Mouse (Mus musculus): ENCODE measurements around the gene Arfgap2. TPM values are rescaled to one million over a fixed set of nuclear protein-coding genes. Genes with fewer than 3 reads are reported as not detected.
A peak's percentile ranks its signal among the peaks of the same experiment; 100 is the strongest.
"Not testable (repeated sequence)": the region's sequence is repeated elsewhere in the genome, so short reads cannot be mapped to it uniquely, and the experiment has no call there.

Gene Arfgap2
- polyA plus RNA-seq, 1 experiment = 38.4 TPM

- H3K36me3 ChIP-seq (ENCODE audit: control insufficient read depth, insufficient read depth, low read length); H3K27me3 ChIP-seq (replicated peaks; ENCODE audit: control insufficient read depth, insufficient read depth, low read length); DNase-seq; H3K4me1 ChIP-seq (ENCODE audit: control insufficient read depth, insufficient read depth, low read length): not testable (repeated sequence)
- H3K27ac ChIP-seq (ENCODE audit: insufficient read depth, low read depth, low read length) = peak overlapping the region; percentile 78; the same call in 1 of the 2 replicates
- 14% methylated on average over 4 of the region's 4 CpGs for whole genome bisulfite sequencing
- H3K4me3 ChIP-seq (ENCODE audit: insufficient read depth, low read depth, low read length) = peak overlapping the region; percentile 35
- TF ChIP-seq CTCF (conservative IDR thresholded peaks at IDR 0.05; ENCODE audit: insufficient read depth, insufficient read length, low read depth, low read length) = 0 out of 2 replicates have a peak, but pooled peaks have one; percentile 16
Observed at GRCm38 (mm10) chr2:91237511-91238080, 27.2 kb upstream of the Arfgap2 start.

DNA sequence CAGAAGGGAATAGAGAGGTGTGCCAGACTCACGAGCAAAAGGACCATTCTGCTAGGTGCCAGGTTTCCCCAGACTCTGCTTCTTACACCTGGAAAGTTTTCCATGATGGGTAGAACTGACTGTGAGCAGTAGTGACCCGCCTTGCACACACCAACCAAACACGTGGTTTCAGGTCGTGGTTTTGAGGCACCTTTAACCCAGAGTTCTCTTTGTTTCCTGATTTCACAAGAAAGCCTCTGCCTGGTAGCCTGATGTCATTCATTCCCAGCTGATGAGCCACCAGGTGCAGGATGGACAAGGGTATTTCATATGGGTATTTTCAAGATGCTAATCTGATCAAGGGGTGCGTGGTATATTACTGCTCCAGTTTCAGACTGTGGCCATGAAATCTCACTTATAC, 22.2 kb upstream of the Arfgap2 start:
- H3K27ac ChIP-seq (ENCODE audit: insufficient read depth, low read depth, low read length) = no peak overlapping the region
- H3K4me3 ChIP-seq (ENCODE audit: insufficient read depth, low read depth, low read length) = no peak overlapping the region
- no peaks in the 10 kb centered on the region for H3K36me3 ChIP-seq (ENCODE audit: control insufficient read depth, insufficient read depth, low read length)
- WGBS = 59% methylated on average over 5 of the region's 5 CpGs
- no peak for DNase-seq
- H3K4me1 ChIP-seq (ENCODE audit: control insufficient read depth, insufficient read depth, low read length) = peaks cover 2% of the 10 kb centered on the region; the same call in 1 of the 2 replicates
- H3K27me3 ChIP-seq (replicated peaks; ENCODE audit: control insufficient read depth, insufficient read depth, low read length) = no peaks in the 10 kb centered on the region
- TF ChIP-seq POLR2A (IDR thresholded peaks at IDR 0.05; ENCODE audit: low read depth, low read length) (no peak), CTCF (conservative IDR thresholded peaks at IDR 0.05; ENCODE audit: insufficient read depth, insufficient read length, low read depth, low read length) (no peak)

DNA sequence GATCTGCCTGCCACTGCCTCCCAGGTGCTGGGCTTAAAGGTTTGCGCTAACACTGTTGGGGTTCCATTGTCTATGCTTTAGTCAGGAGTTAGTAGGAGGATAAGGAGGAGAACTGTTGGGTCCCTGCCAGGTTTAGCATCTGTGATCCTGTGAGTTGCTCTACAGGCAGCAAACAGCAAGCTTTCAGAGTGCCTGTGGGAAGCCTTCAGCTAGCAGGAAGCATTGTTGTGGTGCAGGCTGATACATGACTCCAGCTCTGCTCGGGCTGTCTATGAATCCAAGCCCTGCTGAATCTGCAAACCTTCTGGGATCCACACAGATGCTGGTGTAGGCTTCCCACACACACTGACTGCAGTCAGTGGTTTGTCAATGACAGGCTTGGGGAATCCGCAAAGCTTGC, 21.4 kb upstream of the Arfgap2 start:
- no peak for TF ChIP-seq POLR2A (IDR thresholded peaks at IDR 0.05; ENCODE audit: low read depth, low read length)
- no peak for TF ChIP-seq CTCF (conservative IDR thresholded peaks at IDR 0.05; ENCODE audit: insufficient read depth, insufficient read length, low read depth, low read length)
- H3K36me3 ChIP-seq (ENCODE audit: control insufficient read depth, insufficient read depth, low read length) = no peaks in the 10 kb centered on the region
- 70% methylated on average over 3 of the region's 3 CpGs for WGBS
- no peak overlapping the region for H3K4me3 ChIP-seq (ENCODE audit: insufficient read depth, low read depth, low read length)
- no peaks in the 10 kb centered on the region for H3K27me3 ChIP-seq (replicated peaks; ENCODE audit: control insufficient read depth, insufficient read depth, low read length)
- H3K27ac ChIP-seq (ENCODE audit: insufficient read depth, low read depth, low read length) = no peak overlapping the region
- DNase-seq = no peak
- H3K4me1 ChIP-seq (ENCODE audit: control insufficient read depth, insufficient read depth, low read length) = no peaks in the 10 kb centered on the region

GRCm38 (mm10) chr2:91244557-91245228, 20.1 kb upstream of the Arfgap2 start:
- no peak overlapping the region for H3K4me3 ChIP-seq (ENCODE audit: insufficient read depth, low read depth, low read length)
- no peaks in the 10 kb centered on the region for H3K4me1 ChIP-seq (ENCODE audit: control insufficient read depth, insufficient read depth, low read length)
- no peak for DNase-seq
- WGBS = 76% methylated on average over 5 of the region's 5 CpGs
- no peaks in the 10 kb centered on the region for H3K36me3 ChIP-seq (ENCODE audit: control insufficient read depth, insufficient read depth, low read length)
- TF ChIP-seq CTCF (conservative IDR thresholded peaks at IDR 0.05; ENCODE audit: insufficient read depth, insufficient read length, low read depth, low read length) (no peak), POLR2A (IDR thresholded peaks at IDR 0.05; ENCODE audit: low read depth, low read length) (no peak)
- no peaks in the 10 kb centered on the region for H3K27me3 ChIP-seq (replicated peaks; ENCODE audit: control insufficient read depth, insufficient read depth, low read length)
- no peak overlapping the region for H3K27ac ChIP-seq (ENCODE audit: insufficient read depth, low read depth, low read length)

DNA sequence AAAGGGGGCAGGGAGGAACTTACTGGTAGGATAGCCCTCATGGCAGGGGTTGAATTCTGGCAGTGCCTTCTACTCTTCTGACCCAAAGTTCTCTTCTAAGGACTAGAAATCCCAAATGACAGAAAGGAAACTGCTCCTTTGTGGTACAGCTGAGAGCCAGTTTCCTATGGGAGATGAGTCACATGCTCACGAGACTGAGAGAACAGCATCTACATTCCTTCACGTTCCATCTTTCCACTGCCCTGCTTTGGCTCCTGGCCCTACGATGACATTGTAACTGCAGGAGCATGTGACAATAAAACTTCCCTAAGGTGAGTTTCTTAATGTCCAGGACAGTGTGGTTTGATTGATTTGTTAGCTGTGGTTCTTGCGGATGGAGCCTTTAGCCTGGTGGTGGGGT, 16.4 kb upstream of the Arfgap2 start:
- WGBS = 87% methylated on average over 4 of the region's 4 CpGs

DNA sequence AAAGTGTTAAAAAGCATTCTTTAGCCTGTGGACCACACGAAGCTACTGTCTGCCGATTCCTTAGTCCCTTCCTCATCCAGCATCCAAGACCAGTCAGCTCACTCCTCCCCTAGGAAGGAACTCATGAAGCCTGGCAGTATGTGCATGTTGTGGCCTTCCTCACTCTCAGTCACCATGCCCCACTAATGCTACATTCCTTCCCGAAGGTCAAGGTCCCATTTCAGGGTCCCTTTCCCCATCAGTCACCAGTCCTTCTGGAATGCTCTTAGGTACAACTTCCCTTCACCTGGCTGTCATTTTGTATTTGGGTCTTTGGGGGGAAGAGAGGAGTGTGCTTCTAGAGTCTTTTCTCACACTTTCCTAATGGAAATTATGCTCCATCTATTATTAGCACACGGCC, 12.8 kb upstream of the Arfgap2 start:
- 69% methylated on average over 4 of the region's 4 CpGs for WGBS
- DNase-seq = no peak
- Histone ChIP-seq H3K27me3 (replicated peaks; ENCODE audit: control insufficient read depth, insufficient read depth, low read length) (no peaks in the 10 kb centered on the region), H3K4me1 (ENCODE audit: control insufficient read depth, insufficient read depth, low read length) (no peaks in the 10 kb centered on the region), H3K27ac (ENCODE audit: insufficient read depth, low read depth, low read length) (no peak overlapping the region), H3K36me3 (ENCODE audit: control insufficient read depth, insufficient read depth, low read length) (no peaks in the 10 kb centered on the region), H3K4me3 (ENCODE audit: insufficient read depth, low read depth, low read length) (no peak overlapping the region)
- TF ChIP-seq POLR2A (IDR thresholded peaks at IDR 0.05; ENCODE audit: low read depth, low read length) = no peak
- TF ChIP-seq CTCF (conservative IDR thresholded peaks at IDR 0.05; ENCODE audit: insufficient read depth, insufficient read length, low read depth, low read length) = no peak

More for the DNA sequence above, 16.4 kb upstream of the Arfgap2 start:
- H3K27me3 ChIP-seq (replicated peaks; ENCODE audit: control insufficient read depth, insufficient read depth, low read length) = no peaks in the 10 kb centered on the region
- TF ChIP-seq POLR2A (IDR thresholded peaks at IDR 0.05; ENCODE audit: low read depth, low read length) (no peak), CTCF (conservative IDR thresholded peaks at IDR 0.05; ENCODE audit: insufficient read depth, insufficient read length, low read depth, low read length) (no peak)
- H3K36me3 ChIP-seq (ENCODE audit: control insufficient read depth, insufficient read depth, low read length) = no peaks in the 10 kb centered on the region
- no peak for DNase-seq
- no peak overlapping the region for H3K4me3 ChIP-seq (ENCODE audit: insufficient read depth, low read depth, low read length)
- H3K27ac ChIP-seq (ENCODE audit: insufficient read depth, low read depth, low read length) = no peak overlapping the region
- no peaks in the 10 kb centered on the region for H3K4me1 ChIP-seq (ENCODE audit: control insufficient read depth, insufficient read depth, low read length)

DNA sequence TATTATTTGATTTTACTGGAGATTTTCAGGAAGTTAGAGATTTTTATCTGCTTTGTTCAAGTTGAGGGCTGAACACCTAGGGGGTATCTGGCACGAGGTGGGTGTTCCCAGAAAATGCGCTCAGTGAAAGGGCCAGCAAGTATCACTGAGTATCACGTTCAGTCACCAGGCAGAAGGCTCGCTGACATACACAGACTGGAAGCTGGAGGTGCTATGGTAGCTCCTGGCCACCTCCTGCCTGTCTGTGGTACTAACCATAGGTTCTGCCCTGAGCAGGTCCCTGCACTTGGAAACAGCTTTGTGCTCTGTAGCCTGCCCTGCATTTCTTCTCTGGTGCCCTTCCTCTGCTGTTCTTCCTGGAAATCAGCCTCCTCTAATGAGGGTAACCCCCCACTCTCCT, 12.3 kb upstream of the Arfgap2 start:
- 62% methylated on average over 4 of the region's 4 CpGs for WGBS
- no peak for DNase-seq
- H3K4me3 ChIP-seq (ENCODE audit: insufficient read depth, low read depth, low read length) = no peak overlapping the region
- TF ChIP-seq CTCF (conservative IDR thresholded peaks at IDR 0.05; ENCODE audit: insufficient read depth, insufficient read length, low read depth, low read length) (no peak), POLR2A (IDR thresholded peaks at IDR 0.05; ENCODE audit: low read depth, low read length) (no peak)
- H3K27ac ChIP-seq (ENCODE audit: insufficient read depth, low read depth, low read length) = no peak overlapping the region
- no peaks in the 10 kb centered on the region for H3K36me3 ChIP-seq (ENCODE audit: control insufficient read depth, insufficient read depth, low read length)
- no peaks in the 10 kb centered on the region for H3K4me1 ChIP-seq (ENCODE audit: control insufficient read depth, insufficient read depth, low read length)
- H3K27me3 ChIP-seq (replicated peaks; ENCODE audit: control insufficient read depth, insufficient read depth, low read length) = no peaks in the 10 kb centered on the region
